Mouse (Mus musculus) heart, embryonic 12.5 days (tissue): ENCODE data around the gene Dnah5. TPM values are rescaled to one million over a fixed set of nuclear protein-coding genes. Genes with fewer than 3 reads are reported as not detected.

Experiments used
- ATAC-seq: fragments of 200-750 bp; cut with Nextera tagmentation; 2 replicates; pipeline ENCODE4 v1.8.0; 2017; ENCODE audit warnings: moderate TSS enrichment, moderate library complexity; ENCODE audit not compliant: insufficient number of reproducible peaks, low FRiP score
- H3K27ac ChIP-seq: fragments of 300-500 bp; sonication (generic); 2 replicates; pipeline ENCODE4 v1.5.1; 2016; ENCODE audit warnings: mild to moderate bottlenecking, moderate library complexity; ENCODE audit not compliant: poor library complexity, severe bottlenecking
- H3K27me3 ChIP-seq: fragments of 300-500 bp; sonication (generic); replicated peaks from 2 replicates; pipeline ENCODE4 v1.6.1; 2016; ENCODE audit warnings: mild to moderate bottlenecking, moderate library complexity
- H3K36me3 ChIP-seq: fragments of 300-500 bp; sonication (generic); 2 replicates; pipeline ENCODE4 v1.6.1; 2016; ENCODE audit warnings: mild to moderate bottlenecking, moderate library complexity
- H3K4me1 ChIP-seq: fragments of 300-500 bp; sonication (generic); replicated peaks from 2 replicates; pipeline ENCODE4 v1.6.1; 2016; ENCODE audit warnings: mild to moderate bottlenecking
- H3K4me2 ChIP-seq: fragments of 300-500 bp; sonication (generic); 2 replicates; pipeline ENCODE4 v1.6.1; 2016; ENCODE audit warnings: mild to moderate bottlenecking, moderate library complexity
- H3K4me3 ChIP-seq: fragments of 300-500 bp; sonication (generic); 2 replicates; pipeline ENCODE4 v1.5.1; 2016; ENCODE audit warnings: mild to moderate bottlenecking
- H3K9ac ChIP-seq: fragments of 300-500 bp; sonication (generic); 2 replicates; pipeline ENCODE4 v1.6.1; 2016; ENCODE audit warnings: mild to moderate bottlenecking, moderate library complexity
- H3K9me3 ChIP-seq: fragments of 300-500 bp; sonication (generic); replicated peaks from 2 replicates; pipeline ENCODE4 v1.6.1; 2016; ENCODE audit warnings: mild to moderate bottlenecking, moderate library complexity
- WGBS: fragments of 180-500 bp; shearing (Covaris S2); methylation state at CpG from one replicate; pipeline ENCODE4 v1.1.7; 2016; 5-methylcytosine and 5-hydroxymethylcytosine counted together
- polyA plus RNA-seq: library from polyadenylated mRNA; unstranded; fragments of >200 nt; fragmentation: Nextera tagmentation; extraction: Ambion mirVana; gene quantifications from 2 replicates; pipeline ENCODE4 v1.2.1, GENCODE M21; 2016

Dnah5 gene
- polyA plus RNA-seq, 1 experiment from 2014 or later = not detected

- Histone ChIP-seq H3K27me3 (no peaks in the 10 kb centered on the region), H3K4me3 (no peak overlapping the region), H3K9ac (no peak overlapping the region), H3K4me2 (no peak overlapping the region), H3K9me3 (no peaks in the 10 kb centered on the region), H3K27ac (no peak overlapping the region), H3K36me3 (no peaks in the 10 kb centered on the region), H3K4me1 (no peaks in the 10 kb centered on the region)
- WGBS = 62% methylated on average over 8 of the region's 8 CpGs
- no peak for ATAC-seq
These were observed 103.6 kb downstream of the Dnah5 start for GRCm38 (mm10) chr15:28307131-28307530.

DNA sequence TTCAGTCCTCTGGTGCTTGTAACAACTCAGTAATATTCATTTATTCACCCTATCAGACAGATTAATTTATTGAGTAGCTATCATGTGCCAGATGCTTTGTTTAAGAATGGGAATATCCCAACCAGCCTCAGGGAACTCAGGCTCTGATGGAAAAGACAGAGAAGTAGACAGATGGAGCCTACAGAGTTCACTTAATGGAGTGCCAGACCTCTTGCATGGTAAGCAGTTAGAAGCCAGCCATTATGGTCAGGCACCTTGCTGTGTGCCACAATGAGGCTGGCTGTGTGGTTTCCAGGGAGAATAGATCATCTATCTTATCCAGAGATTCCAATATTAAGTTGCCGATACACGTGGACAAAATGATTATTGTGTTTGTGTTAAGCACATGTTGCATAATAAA, 104.3 kb downstream of the Dnah5 start:
- no peak for ATAC-seq
- WGBS = 83% methylated on average over 2 of the region's 2 CpGs
- H3K27ac ChIP-seq = no peak overlapping the region
- H3K4me1 ChIP-seq = no peaks in the 10 kb centered on the region
- H3K9me3 ChIP-seq = no peaks in the 10 kb centered on the region
- H3K4me3 ChIP-seq = no peak overlapping the region
- H3K4me2 ChIP-seq = no peak overlapping the region
- no peaks in the 10 kb centered on the region for H3K27me3 ChIP-seq
- no peak overlapping the region for H3K9ac ChIP-seq
- no peaks in the 10 kb centered on the region for H3K36me3 ChIP-seq

- Histone ChIP-seq H3K9ac (no peak overlapping the region), H3K4me1 (no peaks in the 10 kb centered on the region), H3K27me3 (no peaks in the 10 kb centered on the region), H3K27ac (no peak overlapping the region), H3K4me2 (no peak overlapping the region), H3K4me3 (no peak overlapping the region), H3K9me3 (no peaks in the 10 kb centered on the region), H3K36me3 (no peaks in the 10 kb centered on the region)
- ATAC-seq = no peak
- WGBS = 64% methylated on average over 4 of the region's 4 CpGs
These were observed 107.0 kb downstream of the Dnah5 start for GRCm38 (mm10) chr15:28310516-28310915.

- no peaks in the 10 kb centered on the region for H3K27me3 ChIP-seq
- no peak overlapping the region for H3K9ac ChIP-seq
- WGBS = 69% methylated on average over 14 of the region's 14 CpGs
- H3K4me1 ChIP-seq = 0 out of 2 replicates have a peak, but pooled peaks cover 2% of the 10 kb centered on the region
- no peaks in the 10 kb centered on the region for H3K36me3 ChIP-seq
- no peak overlapping the region for H3K27ac ChIP-seq
- no peaks in the 10 kb centered on the region for H3K9me3 ChIP-seq
- no peak overlapping the region for H3K4me3 ChIP-seq
- no peak overlapping the region for H3K4me2 ChIP-seq
- ATAC-seq = no peak
These were observed 109.9 kb downstream of the Dnah5 start for GRCm38 (mm10) chr15:28313451-28313850.

GRCm38 (mm10) chr15:28315812-28316528, 112.4 kb downstream of the Dnah5 start:
- 26% methylated on average over 6 of the region's 6 CpGs for WGBS
- Histone ChIP-seq H3K4me3 (no peak overlapping the region), H3K4me1 (peaks cover 6% of the 10 kb centered on the region; the same call in 1 of the 2 replicates), H3K9ac (no peak overlapping the region), H3K27me3 (no peaks in the 10 kb centered on the region), H3K36me3 (no peaks in the 10 kb centered on the region), H3K4me2 (0 out of 2 replicates have a peak overlapping the region, but pooled peaks have one; percentile 23), H3K9me3 (no peaks in the 10 kb centered on the region), H3K27ac (no peak overlapping the region)
- no peak for ATAC-seq

GRCm38 (mm10) chr15:28322533-28322932, 119.0 kb downstream of the Dnah5 start:
- Histone ChIP-seq H3K4me1 (peaks cover 6% of the 10 kb centered on the region; the same call in 1 of the 2 replicates), H3K4me2 (no peak overlapping the region), H3K4me3 (no peak overlapping the region), H3K9me3 (no peaks in the 10 kb centered on the region), H3K27ac (no peak overlapping the region), H3K9ac (no peak overlapping the region), H3K36me3 (no peaks in the 10 kb centered on the region), H3K27me3 (no peaks in the 10 kb centered on the region)
- ATAC-seq = no peak
- WGBS = 82% methylated on average over 7 of the region's 7 CpGs

DNA sequence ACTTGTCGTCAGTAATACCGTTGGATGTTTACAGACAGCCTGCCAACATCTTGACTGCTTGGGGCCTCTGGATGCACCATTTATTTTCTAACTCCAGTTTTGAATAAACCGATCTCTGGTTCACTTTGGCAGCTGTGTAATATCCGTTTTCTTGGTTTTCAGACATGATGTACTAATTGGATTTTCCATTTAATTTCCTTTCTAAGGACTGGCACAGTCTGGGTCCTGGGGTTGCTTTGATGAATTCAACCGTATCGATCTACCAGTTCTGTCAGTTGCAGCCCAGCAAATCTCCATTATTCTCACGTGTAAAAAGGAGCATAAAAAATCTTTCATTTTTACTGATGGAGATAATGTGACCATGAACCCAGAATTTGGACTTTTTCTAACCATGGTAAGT, 123.4 kb downstream of the Dnah5 start:
- Histone ChIP-seq H3K27me3 (no peaks in the 10 kb centered on the region), H3K4me2 (no peak overlapping the region), H3K9me3 (no peaks in the 10 kb centered on the region), H3K27ac (no peak overlapping the region), H3K36me3 (no peaks in the 10 kb centered on the region), H3K4me1 (no peaks in the 10 kb centered on the region), H3K9ac (no peak overlapping the region), H3K4me3 (no peak overlapping the region)
- WGBS = 80% methylated on average over 7 of the region's 7 CpGs
- no peak for ATAC-seq

GRCm38 (mm10) chr15:28327441-28327840, 123.9 kb downstream of the Dnah5 start:
- WGBS = 84% methylated on average over 9 of the region's 9 CpGs
- Histone ChIP-seq H3K9me3 (no peaks in the 10 kb centered on the region), H3K4me3 (no peak overlapping the region), H3K4me1 (no peaks in the 10 kb centered on the region), H3K9ac (no peak overlapping the region), H3K4me2 (no peak overlapping the region), H3K27me3 (no peaks in the 10 kb centered on the region), H3K36me3 (no peaks in the 10 kb centered on the region), H3K27ac (no peak overlapping the region)
- no peak for ATAC-seq

DNA sequence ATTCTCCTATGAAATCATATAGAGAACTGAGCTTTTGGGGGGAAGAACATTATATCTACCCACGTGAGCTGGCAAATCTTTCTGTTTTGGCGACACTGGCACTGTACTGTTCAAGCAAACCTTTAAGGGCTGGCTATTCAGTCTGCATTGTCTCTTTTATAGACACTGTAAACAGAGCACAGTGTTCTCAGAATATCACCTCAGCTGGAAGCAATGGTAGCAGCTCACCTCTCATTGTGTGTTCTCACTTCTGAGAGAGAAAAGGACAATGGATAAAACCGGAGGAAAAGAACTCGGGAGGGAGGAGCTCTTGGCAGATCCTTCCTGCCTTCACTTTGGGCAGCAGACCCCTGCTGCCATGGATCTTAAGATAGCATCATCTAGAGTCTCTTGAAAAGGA, 137.6 kb downstream of the Dnah5 start:
- Histone ChIP-seq H3K4me3 (no peak overlapping the region), H3K27ac (no peak overlapping the region), H3K4me2 (no peak overlapping the region), H3K27me3 (no peaks in the 10 kb centered on the region), H3K36me3 (no peaks in the 10 kb centered on the region), H3K9ac (no peak overlapping the region), H3K9me3 (no peaks in the 10 kb centered on the region), H3K4me1 (no peaks in the 10 kb centered on the region)
- ATAC-seq = no peak
- WGBS = 42% methylated on average over 4 of the region's 4 CpGs

GRCm38 (mm10) chr15:28367561-28367960, 164.0 kb downstream of the Dnah5 start:
- Histone ChIP-seq H3K4me2 (no peak overlapping the region), H3K4me3 (no peak overlapping the region), H3K4me1 (no peaks in the 10 kb centered on the region), H3K9me3 (no peaks in the 10 kb centered on the region), H3K27me3 (no peaks in the 10 kb centered on the region), H3K27ac (no peak overlapping the region), H3K36me3 (no peaks in the 10 kb centered on the region), H3K9ac (no peak overlapping the region)
- WGBS = 55% methylated on average over 11 of the region's 11 CpGs
- no peak for ATAC-seq

DNA sequence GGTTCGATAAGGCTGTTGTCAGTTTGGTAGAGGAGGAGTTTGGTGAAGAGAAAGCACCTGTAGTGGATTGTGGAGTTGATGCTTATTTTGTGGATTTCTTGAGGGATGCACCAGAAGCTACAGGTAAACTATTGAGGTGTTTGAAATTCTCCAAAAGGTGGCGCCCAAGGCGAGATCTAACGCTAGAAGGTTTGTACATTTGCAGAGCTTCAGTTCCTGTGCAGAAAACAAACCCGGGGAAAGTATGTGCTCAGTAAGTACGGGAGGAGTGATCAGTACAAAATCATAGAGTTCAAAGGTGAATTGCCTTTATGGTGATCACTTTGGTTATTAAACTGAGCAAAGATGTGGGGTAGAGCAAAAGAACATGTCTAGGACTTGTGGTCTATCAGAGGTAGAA, 166.9 kb downstream of the Dnah5 start:
- Histone ChIP-seq H3K27ac (no peak overlapping the region), H3K9me3 (0 out of 2 replicates have a peak, but pooled peaks cover 3% of the 10 kb centered on the region), H3K4me2 (no peak overlapping the region), H3K27me3 (no peaks in the 10 kb centered on the region), H3K4me1 (no peaks in the 10 kb centered on the region), H3K9ac (no peak overlapping the region), H3K4me3 (no peak overlapping the region), H3K36me3 (no peaks in the 10 kb centered on the region)
- ATAC-seq = no peak
- 69% methylated on average over 6 of the region's 6 CpGs for WGBS

- 0 out of 2 replicates have a peak, but pooled peaks cover 3% of the 10 kb centered on the region for H3K9me3 ChIP-seq
- no peak overlapping the region for H3K4me2 ChIP-seq
- no peaks in the 10 kb centered on the region for H3K27me3 ChIP-seq
- no peak for ATAC-seq
- H3K4me3 ChIP-seq = no peak overlapping the region
- no peak overlapping the region for H3K27ac ChIP-seq
- no peaks in the 10 kb centered on the region for H3K36me3 ChIP-seq
- no peaks in the 10 kb centered on the region for H3K4me1 ChIP-seq
- H3K9ac ChIP-seq = no peak overlapping the region
- WGBS = 64% methylated on average over 2 of the region's 2 CpGs
These were observed 168.0 kb downstream of the Dnah5 start for GRCm38 (mm10) chr15:28371506-28371905.
